Mouse (Mus musculus): Measurements from ENCODE around the gene Col9a3. TPM values are rescaled to one million over a fixed set of nuclear protein-coding genes. Genes with fewer than 3 reads are reported as not detected.

Gene Col9a3
- polyA plus RNA-seq (2012; ENCODE audit: low replicate concordance), result 2.2 and 6.2 TPM in 2 replicates

GRCm38 (mm10) chr2:180597490-180597889 is at the start of gene Col9a3:
Gene Col9a3, plus strand, starts transcription at chr2:180597790.

GRCm38 (mm10) chr2:180581002-180581401 is 16.6 kb upstream of the Col9a3 start, which contains the start of gene Mrgbp:
Gene Mrgbp, plus strand, starts transcription at chr2:180581304.

DNA sequence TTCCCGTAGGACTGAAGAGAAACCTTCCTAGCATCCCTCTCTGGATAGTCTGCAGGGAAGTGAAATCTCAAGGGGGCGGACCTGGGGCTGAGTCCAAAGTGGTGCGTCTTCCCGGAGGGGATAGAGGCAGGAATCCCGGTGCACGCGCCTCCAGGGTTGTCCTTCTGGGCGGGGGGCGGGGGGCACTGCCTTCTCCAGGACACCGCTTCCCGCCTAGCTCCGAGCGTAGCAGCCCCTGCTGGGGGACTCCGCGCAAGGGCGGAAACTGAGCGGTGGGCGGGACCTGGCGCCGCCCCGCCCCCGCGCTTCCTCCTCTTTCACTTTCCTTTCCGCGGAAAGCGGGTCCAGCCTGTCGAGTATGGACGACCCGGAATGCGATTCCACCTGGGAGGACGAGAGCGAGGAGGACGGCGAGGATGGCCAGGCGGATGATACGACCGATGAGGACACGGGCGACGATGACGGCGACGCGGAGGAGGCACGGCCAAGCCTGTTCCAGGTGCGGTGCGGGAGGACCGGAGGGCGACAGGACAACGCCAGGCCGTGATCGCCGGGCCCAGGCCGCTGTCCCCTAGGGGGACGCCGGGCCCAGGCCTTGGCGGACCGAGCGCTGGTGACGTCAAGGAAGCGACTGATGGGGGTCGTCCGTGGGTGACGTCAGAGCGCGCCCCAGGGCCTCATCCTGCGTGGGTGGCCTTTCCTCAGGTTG is 8.3 kb upstream of the Col9a3 start, which contains the start of gene Ogfr:
TSS of gene Ogfr (plus strand) at position 123 of the 709 bp plus-strand sequence.

DNA sequence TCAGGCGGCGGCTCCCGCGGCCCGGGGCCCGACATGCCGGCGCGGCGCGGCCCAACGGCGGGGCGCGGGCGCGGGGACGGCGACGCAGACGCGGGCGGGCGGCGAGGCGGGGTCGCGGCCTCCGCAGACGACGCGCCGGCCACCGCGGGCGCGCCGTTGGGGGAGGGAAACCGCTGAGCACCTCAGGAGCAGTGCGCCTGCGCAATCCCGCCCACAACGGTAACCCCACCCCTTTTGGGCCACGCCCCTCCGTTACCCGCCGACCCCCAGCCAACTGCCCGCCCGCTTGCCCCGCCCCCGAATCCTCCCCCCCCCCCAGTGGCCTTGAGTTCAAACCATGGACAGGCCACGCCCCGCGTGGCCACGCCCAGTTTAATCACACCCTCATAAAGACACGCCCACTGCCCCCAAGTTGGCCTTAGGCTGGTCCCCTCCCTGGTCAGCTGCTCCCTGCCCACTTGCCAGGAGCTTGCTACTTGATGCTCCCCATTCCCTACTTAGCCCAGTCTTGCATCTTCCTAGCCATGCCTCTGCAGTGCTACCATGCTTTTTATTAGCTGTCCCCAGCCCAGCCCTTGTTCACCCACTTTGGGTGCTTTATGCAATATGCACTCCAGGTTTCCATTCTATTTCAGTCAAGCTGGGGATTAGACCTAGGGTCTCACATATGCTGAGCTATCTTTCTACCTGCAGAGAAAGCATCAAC is 45.1 kb downstream of the Col9a3 start, which contains the start of gene Tcfl5:
TSS of gene Tcfl5 (minus strand) at position 154 of the 706 bp plus-strand sequence.

Other genes starting within 250 kb of the Col9a3 start
- 3.3 and 7.8 TPM in 2 replicates for gene Slco4a1, start 141.5 kb upstream of the Col9a3 start, polyA plus RNA-seq (2012; ENCODE audit: low replicate concordance)
- not detected in 2 replicates for gene Ntsr1, start 97.8 kb upstream of the Col9a3 start, polyA plus RNA-seq (2012; ENCODE audit: low replicate concordance)
- 25.2 and 26.7 TPM in 2 replicates for gene Mrgbp, start 16.5 kb upstream of the Col9a3 start, polyA plus RNA-seq (2012; ENCODE audit: low replicate concordance)
- 79.6 and 148 TPM in 2 replicates for gene Ogfr, start 8.5 kb upstream of the Col9a3 start, polyA plus RNA-seq (2012; ENCODE audit: low replicate concordance)
- gene Tcfl5, start 44.9 kb downstream of the Col9a3 start, polyA plus RNA-seq (2012; ENCODE audit: low replicate concordance), result not detected in 2 replicates
- 27.0 and 28.0 TPM in 2 replicates for gene Dido1, start 112.2 kb downstream of the Col9a3 start, polyA plus RNA-seq (2012; ENCODE audit: low replicate concordance)
- 19.2 and 20.5 TPM in 2 replicates for gene Gid8, start 112.3 kb downstream of the Col9a3 start, polyA plus RNA-seq (2012; ENCODE audit: low replicate concordance)
- gene Slc17a9, start 127.5 kb downstream of the Col9a3 start, polyA plus RNA-seq (2012; ENCODE audit: low replicate concordance), result 30.4 and 35.4 TPM in 2 replicates
- not detected in 2 replicates for gene Bhlhe23, start 179.1 kb downstream of the Col9a3 start, polyA plus RNA-seq (2012; ENCODE audit: low replicate concordance)

All from hematopoietic multipotent progenitor cell, adult 10-12 weeks (in vitro differentiated cells).